Mouse (Mus musculus): ENCODE measurements around the gene Pfkl.

GRCm38 (mm10) chr10:78042697-78043405 lies 33.0 kb upstream of the Pfkl start:
- TF ChIP-seq CTCF (IDR thresholded peaks at IDR 0.05) (no peak), POLR2A (IDR thresholded peaks at IDR 0.05; ENCODE audit: insufficient read depth, low read depth, low read length) (no peak), EP300 (IDR thresholded peaks at IDR 0.05; ENCODE audit: insufficient read depth, low read depth, low read length) (no peak)

Measured in heart, adult 2 months (tissue).